Mouse (Mus musculus): ENCODE results near the gene Syndig1. TPM values are rescaled to one million over a fixed set of nuclear protein-coding genes. Genes with fewer than 3 reads are reported as not detected.

The Syndig1 gene
- total RNA-seq (2021): not detected

DNA sequence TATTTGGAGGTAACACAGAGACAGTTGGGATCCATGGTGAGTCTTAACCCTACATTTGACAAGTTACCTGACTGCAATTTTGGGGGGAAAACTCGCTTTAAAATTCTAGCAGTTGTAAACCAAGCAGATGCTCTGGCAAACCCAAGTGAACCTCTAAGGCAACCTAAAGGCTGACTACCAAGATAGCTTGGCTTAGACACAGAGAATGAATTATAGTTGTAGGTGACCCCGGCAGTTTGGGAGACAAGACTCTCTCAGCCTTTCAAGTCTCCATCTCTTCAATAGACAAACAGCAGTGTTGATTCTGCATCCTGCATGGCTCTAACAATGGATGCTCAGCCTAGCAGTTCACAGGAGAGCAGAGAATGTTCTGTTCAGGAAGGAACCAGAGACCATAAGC is at the start of gene Syndig1:
Gene Syndig1, plus strand, starts transcription at position 301 of the 400 bp plus-strand sequence.
- DNase-seq (ENCODE audit: low spot score): no peak
- intact Hi-C loops (cut with DNase I): no loop called here

DNA sequence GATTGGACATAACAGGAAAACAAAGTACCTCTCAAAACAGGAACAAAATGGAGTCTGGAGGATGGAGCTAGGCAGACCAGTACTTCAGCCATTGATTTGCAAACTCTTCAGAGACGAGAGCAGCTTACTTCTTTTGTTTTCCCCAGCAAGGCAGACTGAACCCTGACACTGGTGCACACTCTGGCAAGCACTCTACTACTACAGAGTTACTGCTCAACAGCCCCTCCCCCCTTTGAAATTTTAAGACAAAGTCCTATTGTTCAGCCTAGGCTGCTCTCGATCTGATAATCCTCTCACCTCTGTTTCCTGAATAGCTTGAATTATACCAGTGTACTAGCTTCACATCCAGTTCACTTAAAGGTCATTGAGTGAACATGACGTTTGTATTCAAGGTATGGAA is 30.4 kb upstream of the Syndig1 start:
- no peak for DNase-seq (ENCODE audit: low spot score)
- intact Hi-C loops (cut with DNase I): no loop called here

DNA sequence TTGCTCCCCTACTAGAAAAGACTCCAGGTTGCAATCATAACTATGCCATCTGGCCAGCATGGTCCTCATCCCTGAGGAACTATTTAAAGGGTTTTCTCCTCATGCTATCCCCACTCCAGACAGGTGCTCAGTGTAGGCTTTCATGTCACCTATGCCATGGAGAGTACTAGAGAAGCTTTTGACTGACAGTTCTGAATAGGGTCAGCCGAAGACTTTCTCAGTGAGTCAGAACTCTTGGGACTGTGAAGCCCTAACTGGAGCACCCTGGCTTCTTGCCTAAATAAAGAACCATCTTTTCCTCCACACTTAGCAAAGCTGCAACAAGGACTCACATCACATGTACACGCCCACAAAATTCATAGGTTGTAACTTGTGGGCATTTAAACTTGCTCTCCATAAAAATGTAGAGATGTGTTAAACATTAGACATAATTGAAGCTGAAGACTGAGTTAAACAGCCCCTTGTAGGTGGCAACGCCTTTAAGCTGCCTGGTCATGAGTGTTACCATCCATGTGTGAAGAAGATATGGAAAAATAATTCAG is 24.3 kb upstream of the Syndig1 start:
- intact Hi-C loops (cut with DNase I): no loop called here
- no peak for DNase-seq (ENCODE audit: low spot score)

DNA sequence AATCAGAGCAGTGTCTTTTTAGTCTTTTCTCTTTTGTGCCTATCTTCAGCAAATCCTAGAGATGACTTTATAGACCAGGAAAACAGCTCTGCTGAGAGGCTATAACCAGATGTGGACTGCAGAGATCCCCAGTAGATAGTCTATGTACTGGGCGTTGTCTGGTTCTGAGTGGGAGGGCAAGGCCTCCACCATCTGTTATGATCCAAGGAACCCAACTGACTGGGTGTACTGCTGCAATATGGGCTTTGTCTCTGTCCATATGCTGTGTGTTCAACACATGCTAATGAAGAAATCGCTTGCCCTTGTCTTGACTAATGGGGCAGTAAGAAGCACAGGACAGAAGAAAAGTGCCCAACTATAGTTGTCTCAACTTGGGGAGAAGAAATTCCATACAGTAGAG is 23.8 kb upstream of the Syndig1 start:
- intact Hi-C loops (cut with DNase I): no loop called here
- DNase-seq (ENCODE audit: low spot score): no peak

DNA sequence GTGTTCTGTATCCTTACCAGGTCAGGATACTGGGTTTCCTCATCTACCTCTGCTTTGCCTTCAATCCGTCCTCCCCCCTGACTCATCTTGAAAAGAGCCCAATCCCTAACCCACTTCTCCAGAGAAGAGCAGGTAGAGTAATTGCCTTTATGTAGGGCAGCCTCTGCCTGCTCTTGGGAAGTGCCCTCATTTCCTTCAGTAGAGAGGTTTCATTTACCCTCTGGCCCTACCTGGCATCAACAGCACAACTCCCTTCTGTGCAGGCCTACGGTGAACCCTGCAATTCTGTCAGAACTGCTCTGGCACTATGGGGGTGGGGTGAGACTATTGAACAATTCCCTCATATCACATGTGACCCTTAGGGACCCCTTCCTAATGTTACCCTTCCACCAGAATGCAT is 16.1 kb upstream of the Syndig1 start:
- no peak for DNase-seq (ENCODE audit: low spot score)
- intact Hi-C loops (cut with DNase I): no loop called here

DNA sequence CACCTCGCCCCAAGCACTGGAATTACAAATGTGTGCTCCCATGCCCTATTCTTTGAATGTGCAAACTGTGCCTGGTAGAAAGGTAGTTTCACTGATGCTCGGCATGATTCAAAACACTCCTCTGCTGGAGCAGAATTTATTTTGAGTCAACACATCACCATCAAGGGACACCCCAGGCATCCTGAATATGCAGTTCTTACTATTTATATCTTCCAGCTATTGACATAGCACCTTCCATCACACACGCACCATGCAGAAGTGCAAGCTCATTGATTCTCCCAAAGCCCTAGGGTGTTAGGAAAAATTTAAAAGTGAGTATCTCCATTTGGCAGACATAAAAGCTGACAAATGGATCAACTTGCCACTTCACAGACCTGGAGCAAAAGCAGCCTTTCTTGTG is 10.6 kb upstream of the Syndig1 start:
- no peak for DNase-seq (ENCODE audit: low spot score)

DNA sequence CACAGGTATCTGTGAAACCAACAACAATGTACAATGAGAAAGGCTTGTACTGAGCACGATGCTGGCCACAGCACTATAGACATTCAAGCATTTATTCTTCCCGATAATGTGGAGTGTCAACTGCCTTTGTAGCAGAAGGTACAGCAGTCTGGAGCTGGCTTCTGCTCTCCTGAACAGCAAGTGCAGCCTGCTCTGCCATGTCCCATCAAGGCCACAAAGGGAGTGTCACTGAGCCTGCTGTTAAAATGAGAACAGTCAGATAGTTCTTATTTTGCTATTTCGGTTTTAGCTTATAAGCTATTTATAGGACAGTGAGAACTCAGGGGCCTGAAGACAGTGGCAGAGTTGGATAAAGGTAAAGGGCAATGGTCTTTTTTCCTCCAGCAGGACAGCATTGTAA is 9.3 kb upstream of the Syndig1 start:
- intact Hi-C loops (cut with DNase I): no loop called here

More for the DNA sequence above, 10.6 kb upstream of the Syndig1 start:
- intact Hi-C loops (cut with DNase I): no loop called here

DNA sequence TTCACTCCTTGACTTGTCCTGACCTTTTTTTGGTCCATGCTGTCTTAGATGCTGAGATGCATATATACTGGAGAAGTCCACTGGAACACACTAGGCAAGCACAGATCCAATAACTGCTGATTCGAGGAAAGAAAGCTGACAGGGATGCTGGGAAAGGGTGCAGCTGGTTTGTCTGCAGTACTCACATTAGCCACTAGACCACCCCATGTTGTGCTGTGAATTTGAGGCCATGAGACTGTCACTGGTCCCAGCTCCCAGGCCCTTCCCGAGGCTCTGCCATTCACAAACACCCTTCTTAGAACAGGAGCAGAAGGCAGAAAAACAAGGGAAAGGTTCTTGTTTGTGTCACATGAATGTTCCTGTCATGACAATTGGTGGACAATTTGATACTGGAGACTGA is 8.8 kb upstream of the Syndig1 start:
- DNase-seq (ENCODE audit: low spot score): no peak
- intact Hi-C loops (cut with DNase I): no loop called here

More for the DNA sequence above, 9.3 kb upstream of the Syndig1 start:
- no peak for DNase-seq (ENCODE audit: low spot score)

DNA sequence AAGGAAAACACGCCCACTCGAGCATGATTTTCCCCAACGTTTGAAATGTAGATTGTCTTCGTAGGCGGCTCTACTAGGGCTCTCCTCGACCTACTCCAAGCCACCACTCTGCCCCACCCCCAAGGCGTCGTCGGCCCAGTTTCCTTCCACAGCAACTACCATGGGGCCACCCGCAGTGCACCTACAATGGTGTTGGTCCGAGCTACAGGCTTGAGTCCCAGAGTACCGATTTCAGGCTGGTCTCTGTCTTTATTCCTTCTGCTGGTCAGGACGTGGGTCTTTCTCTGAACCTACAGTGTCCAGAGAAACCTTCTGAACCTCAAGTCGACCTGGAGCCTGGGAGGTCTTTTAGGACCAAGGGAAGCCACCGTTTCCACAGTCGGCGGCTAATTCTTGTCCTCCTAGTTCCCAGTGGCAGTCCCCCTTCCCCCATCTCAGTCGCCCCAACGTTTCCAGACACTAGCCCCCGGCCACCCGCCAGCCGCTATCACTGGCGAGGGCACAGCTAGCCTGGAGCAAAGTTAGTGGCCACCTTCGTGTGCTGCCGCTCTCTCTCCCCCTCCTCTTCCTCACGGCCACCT is 1.0 kb downstream of the Syndig1 start:
- DNase-seq (ENCODE audit: low spot score): no peak
- intact Hi-C loops (cut with DNase I): no loop called here

DNA sequence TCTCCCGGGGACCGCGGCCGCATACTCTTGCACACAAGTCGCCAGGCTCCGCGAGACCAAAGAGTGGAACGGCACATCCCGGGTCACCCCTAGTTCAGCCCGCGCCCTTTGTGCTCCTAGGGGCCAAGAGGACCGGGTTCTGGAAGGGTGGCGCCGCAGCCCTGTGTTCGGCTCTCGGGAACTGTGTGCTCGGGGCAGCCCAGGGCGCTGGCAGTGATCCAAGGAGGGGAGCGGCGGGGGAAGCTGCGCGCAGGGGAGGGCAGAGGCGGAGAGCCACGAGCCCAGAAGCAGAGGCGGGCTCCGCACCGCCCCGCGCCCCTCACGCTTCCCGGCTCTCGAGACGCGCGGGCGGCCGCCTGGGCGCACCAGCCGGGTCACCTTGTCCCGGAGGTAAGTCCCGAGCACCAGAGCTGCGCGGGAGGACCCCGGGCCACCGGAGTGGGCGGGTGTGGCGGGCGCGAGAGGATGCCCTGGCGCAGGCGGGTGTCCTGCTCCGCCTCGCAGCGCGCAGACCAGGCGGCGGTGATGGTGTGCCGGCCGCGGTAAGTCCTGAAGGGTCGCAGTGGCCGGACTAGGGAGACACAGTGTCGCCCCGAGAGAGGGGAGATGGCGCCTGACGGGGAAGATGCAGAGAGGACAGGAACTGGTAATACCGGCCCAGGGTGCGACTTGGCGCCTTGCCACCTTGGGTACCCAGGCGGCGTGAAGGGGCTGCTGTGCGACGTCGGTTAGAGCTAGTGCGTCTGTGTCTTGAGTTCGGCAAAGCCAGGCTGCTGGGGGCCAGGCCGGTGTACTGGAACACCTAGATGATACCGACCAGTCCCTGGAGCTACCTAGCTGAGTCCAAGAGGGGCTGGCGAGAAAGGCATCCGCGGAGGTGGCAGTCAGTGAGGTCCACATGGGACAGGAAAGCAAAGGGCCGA is 1.8 kb downstream of the Syndig1 start, which contains the start of gene C530025M09Rik:
Gene C530025M09Rik, minus strand, starts transcription at position 678 of the 923 bp plus-strand sequence.
- intact Hi-C loops (cut with DNase I): no loop called here

DNA sequence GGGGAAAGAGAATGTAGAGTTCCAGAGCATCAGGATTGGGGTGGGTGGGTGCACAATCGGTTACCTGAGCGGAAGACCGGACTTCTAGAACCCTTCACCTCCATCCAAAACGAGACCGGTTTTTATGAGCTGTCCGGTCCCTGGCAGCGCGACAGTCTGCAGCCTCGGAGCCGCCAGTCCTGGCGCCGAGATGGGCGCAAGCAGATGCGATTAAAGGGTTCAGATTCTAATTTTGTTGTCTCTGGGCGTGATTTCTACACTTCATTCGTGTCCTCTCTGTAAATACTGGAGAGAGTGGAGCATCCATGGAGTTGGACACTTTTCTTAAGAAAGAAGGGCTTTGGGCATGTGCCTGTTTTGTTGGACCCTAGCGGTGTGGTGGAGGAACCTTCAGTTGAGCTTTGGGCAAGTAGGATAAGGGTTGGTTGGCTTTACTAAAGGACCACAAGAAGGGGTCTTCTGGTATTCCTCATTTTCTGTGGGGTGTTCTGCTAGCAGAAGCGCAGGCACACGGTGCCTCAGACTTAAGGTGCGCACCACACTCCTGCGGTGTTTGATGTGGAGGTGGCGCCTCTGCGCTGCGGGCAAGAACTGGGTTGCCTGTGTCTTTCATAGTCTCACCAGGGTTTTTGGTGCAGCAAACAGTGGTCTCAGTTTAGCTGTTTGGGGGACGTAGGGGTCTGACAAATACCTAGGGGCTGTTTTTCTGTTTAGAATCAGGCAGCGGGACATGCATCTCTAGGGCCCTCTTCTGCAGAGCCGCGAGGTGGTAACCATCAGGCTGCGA is 2.6 kb downstream of the Syndig1 start:
- DNase-seq (ENCODE audit: low spot score): no peak
- intact Hi-C loops (cut with DNase I): no loop called here

More for the DNA sequence above, 1.8 kb downstream of the Syndig1 start, which contains the start of gene C530025M09Rik:
- DNase-seq (ENCODE audit: low spot score): no peak

DNA sequence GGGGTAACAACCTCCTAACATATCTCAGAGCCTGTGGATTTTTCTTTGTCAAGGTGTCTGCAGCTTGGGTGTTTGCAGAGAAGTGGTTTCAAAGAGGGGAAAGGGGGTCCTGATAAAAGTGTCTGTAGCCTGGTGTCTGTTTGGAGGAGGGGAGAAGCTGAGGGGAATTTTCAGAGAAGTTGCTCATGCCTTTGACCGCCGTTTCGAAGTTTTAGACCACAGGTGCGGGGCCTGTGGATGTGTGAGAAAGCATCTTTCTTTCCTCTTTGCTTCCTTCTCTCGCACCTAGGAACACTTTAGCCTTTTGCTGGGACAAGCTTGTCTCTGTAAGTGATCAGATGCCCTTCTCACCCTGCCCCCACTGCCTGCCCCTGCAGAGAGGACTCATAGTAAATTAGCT is 3.3 kb downstream of the Syndig1 start:
- intact Hi-C loops (cut with DNase I): no loop called here
- no peak for DNase-seq (ENCODE audit: low spot score)

DNA sequence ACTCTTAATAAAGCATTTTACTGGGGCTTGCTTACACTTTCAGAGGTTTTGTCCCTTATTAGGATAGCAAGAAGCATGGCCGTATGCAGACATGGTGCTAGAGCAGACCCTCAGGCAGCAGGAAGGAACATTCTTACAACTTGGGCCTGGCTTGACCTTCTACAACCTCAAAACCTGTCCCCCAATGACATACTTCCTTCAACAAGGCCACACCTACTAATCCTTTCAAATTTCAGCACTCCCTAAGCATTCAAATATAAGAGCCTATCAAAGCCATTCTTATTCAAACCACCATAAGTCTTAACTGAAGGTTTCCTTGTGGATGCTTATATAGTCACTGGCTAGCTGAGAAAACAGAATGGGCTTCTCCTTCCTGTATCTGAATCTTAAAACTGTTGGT is 6.1 kb downstream of the Syndig1 start:
- no peak for DNase-seq (ENCODE audit: low spot score)
- intact Hi-C loops (cut with DNase I): no loop called here

DNA sequence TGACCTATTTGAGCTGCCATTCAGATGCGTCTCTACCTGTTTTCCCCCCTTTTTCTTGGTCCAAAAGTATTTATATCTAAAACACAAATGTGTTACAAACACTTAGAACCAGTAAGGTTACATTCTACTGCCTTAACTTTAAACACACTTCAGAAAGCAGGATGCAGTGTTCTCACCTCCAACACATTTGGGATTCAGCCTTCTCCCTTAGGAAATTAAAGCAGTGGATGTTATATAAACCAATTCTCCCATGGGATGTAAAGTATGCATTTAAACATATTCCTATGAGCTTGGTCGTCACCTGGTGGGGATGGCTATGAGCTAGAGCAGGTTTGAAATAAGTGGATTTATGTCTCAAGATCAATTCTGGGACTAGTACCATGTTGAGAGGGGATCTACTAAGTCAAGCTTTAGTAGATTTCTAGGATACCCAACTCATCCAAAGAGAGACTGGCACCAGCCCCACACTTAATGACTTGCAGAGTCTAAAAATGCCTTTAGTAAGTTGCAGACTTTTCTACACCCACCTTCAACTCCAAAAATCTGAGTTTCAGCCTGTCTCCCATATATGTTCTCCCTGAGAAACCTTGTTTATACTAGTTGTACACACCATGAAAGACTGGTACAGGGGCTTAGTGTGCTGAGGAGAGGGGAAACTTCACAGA is 7.6 kb downstream of the Syndig1 start:
- intact Hi-C loops (cut with DNase I): no loop called here

DNA sequence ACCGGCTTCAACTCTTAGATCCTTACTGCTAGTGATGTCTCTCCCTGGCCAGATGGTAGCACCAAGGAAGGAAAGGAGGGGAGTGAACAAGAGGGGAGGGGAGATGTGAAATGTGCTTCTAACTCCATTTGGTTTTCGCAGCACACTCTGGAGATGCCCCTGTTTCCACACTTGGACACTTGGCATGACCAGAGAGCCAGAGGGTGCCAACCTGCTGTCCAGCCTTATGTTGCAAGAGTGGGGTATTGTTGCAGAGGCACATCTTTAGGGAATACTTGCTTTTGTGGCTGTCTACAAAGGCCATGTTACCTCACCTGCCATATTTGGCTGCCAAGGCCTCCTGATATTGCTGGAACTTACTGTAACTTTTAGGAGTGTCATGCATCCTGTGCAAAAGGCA is 10.7 kb downstream of the Syndig1 start:
- intact Hi-C loops (cut with DNase I): no loop called here
- no peak for DNase-seq (ENCODE audit: low spot score)

More for the DNA sequence above, 7.6 kb downstream of the Syndig1 start:
- no peak for DNase-seq (ENCODE audit: low spot score)

DNA sequence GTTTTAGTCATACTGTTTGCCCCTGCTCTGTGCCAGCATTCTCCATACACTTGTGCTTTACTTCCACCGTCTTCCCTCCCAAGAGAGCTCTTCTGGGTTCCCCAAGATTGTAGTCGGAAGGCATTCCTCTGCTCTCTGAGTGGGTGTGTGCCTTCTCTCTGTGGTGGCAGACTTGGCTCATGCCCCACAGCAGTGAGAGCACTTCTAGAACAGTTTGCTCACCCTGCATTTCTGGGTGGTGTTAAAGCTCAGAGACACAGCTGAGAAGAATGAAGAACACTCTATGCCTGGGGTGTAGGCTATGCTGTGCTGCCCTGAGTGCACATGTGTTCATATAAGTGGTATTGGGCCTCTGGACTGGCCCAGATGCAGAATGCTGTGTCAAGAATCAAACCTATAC is 15.6 kb downstream of the Syndig1 start:
- no peak for DNase-seq (ENCODE audit: low spot score)
- intact Hi-C loops (cut with DNase I): no loop called here

DNA sequence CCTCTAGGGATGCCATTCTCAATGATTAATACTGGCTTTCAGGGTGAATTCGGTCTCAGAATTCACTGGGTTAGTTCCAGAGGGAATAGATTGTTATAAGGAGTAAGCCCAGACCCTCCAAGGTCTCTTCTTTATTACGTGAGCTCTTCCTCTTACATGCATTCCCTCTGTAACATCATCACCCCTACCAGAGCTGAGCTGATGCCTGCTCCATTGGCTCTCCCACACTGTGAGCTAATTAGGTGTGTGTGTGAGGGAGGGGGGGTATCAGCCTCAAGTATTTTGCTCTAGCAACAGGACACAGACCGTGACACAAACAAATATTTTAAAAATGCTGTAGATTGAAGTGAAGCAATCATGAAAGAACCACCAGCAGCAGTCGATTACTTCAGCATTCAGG is 19.8 kb downstream of the Syndig1 start:
- intact Hi-C loops (cut with DNase I): no loop called here
- DNase-seq (ENCODE audit: low spot score): no peak

DNA sequence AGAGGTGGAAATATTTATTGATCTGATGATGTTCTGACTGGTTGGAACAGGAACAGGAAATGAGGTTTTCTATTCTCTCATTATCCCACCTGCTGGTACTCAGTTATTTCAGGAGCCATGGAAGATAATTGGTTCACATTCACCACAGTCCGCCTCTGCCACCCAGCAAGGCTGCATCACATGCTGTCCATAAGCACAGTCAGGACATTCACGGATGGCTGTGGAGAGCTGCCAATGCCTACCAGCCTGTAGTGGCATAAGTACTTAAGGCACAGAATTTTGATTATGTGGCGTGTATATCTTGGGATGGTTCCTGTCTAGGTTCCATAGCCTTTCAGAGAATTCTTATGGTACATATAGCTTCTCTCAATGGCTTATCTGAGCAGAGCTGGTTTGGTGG is 32.0 kb downstream of the Syndig1 start:
- intact Hi-C loops (cut with DNase I): no loop called here
- DNase-seq (ENCODE audit: low spot score): no peak

DNA sequence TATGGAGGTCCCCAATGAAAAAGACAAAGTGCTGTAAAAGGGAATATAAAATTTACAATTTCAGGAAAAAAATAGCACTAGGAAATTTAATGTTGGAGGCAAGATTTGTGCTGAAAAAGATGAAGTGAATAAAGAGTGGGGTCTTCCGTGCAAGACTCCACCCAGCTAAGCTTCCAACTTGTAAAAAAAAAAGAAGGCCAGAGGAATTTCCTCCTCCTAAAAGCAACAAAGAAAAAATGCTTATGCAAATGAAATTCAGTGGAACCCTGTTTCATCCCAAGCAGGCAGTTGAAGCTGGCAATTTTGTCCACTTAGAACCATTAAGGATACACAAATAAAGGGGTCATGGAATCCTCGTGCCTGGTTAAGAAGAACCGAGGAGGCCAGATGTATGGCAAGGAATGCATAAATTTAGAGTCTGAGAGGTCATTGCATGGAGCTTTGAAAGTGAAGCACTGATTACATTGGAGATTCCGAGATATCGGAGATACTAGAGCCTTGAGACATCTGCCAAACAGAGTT is 37.0 kb downstream of the Syndig1 start:
- no peak for DNase-seq (ENCODE audit: low spot score)
- intact Hi-C loops (cut with DNase I): no loop called here

DNA sequence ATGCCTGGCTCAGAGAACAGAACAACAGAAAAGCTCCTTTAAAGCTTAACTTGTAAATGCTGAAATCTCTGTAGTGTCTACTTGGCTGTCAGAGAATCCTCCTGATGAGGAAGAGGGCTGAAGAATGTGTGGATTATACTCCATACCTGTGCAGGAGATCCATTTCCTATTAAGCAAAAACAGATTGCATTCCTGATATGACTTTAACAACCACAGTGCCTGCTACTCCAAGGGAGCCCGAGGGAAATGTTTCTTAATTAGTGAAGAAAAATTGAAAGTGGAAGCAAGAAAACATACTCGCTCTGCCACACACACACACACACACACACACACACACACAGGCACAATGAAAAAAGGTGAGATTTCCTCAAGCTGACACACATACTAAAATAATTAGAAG is 41.5 kb downstream of the Syndig1 start:
- intact Hi-C loops (cut with DNase I): no loop called here

More for the DNA sequence above, 41.5 kb downstream of the Syndig1 start:
- no peak for DNase-seq (ENCODE audit: low spot score)

All from heart, postnatal 25 days (tissue).